Mouse (Mus musculus): ENCODE results near the gene Sgtb. TPM values are rescaled to one million over a fixed set of nuclear protein-coding genes. Genes with fewer than 3 reads are reported as not detected.

The Sgtb gene
- polyA plus RNA-seq, 1 experiment from 2014 or later, result 34.5 TPM

GRCm38 (mm10) chr13:104082504-104082903, 27.0 kb upstream of the Sgtb start:
- Histone ChIP-seq H3K27me3 (replicated peaks) (no peaks in the 10 kb centered on the region), H3K4me1 (no peaks in the 10 kb centered on the region), H3K4me3 (replicated peaks) (no peak overlapping the region), H3K4me2 (no peak overlapping the region), H3K9ac (replicated peaks) (no peak overlapping the region), H3K9me3 (replicated peaks) (no peaks in the 10 kb centered on the region), H3K36me3 (no peaks in the 10 kb centered on the region), H3K27ac (replicated peaks) (no peak overlapping the region)
- WGBS, result 95% methylated on average over 7 of the region's 7 CpGs
- no peak for ATAC-seq (ENCODE audit: low FRiP score)

GRCm38 (mm10) chr13:104084600-104084999, 24.9 kb upstream of the Sgtb start:
- Histone ChIP-seq H3K4me1 (no peaks in the 10 kb centered on the region), H3K4me3 (replicated peaks) (no peak overlapping the region), H3K9me3 (replicated peaks) (no peaks in the 10 kb centered on the region), H3K4me2 (no peak overlapping the region), H3K36me3 (no peaks in the 10 kb centered on the region), H3K27me3 (replicated peaks) (no peaks in the 10 kb centered on the region), H3K9ac (replicated peaks) (no peak overlapping the region), H3K27ac (replicated peaks) (no peak overlapping the region)
- ATAC-seq (ENCODE audit: low FRiP score), result no peak
- 87% methylated on average over 2 of the region's 2 CpGs for WGBS

- Histone ChIP-seq H3K36me3 (no peaks in the 10 kb centered on the region), H3K27ac (replicated peaks) (no peak overlapping the region), H3K4me1 (peaks cover 2% of the 10 kb centered on the region; the same call in 1 of the 2 replicates), H3K4me3 (replicated peaks) (no peak overlapping the region), H3K9me3 (replicated peaks) (no peaks in the 10 kb centered on the region), H3K9ac (replicated peaks) (no peak overlapping the region), H3K27me3 (replicated peaks) (no peaks in the 10 kb centered on the region), H3K4me2 (no peak overlapping the region)
- peak; percentile 72; the same call in 1 of the 2 replicates for ATAC-seq (ENCODE audit: low FRiP score)
- 26% methylated on average over 1 of the region's 1 CpGs for WGBS
Measured at GRCm38 (mm10) chr13:104089387-104089786, 20.2 kb upstream of the Sgtb start.

GRCm38 (mm10) chr13:104091734-104092133, 17.8 kb upstream of the Sgtb start:
- ATAC-seq (ENCODE audit: low FRiP score), result no peak
- H3K4me3 ChIP-seq (replicated peaks), result no peak overlapping the region
- WGBS, result 9% methylated on average over 1 of the region's 1 CpGs

GRCm38 (mm10) chr13:104094531-104095385, 14.8 kb upstream of the Sgtb start:
- no peak overlapping the region for H3K9ac ChIP-seq (replicated peaks)
- 82% methylated on average over 11 of the region's 11 CpGs for WGBS
- peaks cover 2% of the 10 kb centered on the region; the same call in 1 of the 2 replicates for H3K4me1 ChIP-seq
- H3K4me3 ChIP-seq (replicated peaks), result no peak overlapping the region
- H3K9me3 ChIP-seq (replicated peaks), result no peaks in the 10 kb centered on the region
- no peaks in the 10 kb centered on the region for H3K36me3 ChIP-seq
- no peak overlapping the region for H3K4me2 ChIP-seq
- H3K27me3 ChIP-seq (replicated peaks), result no peaks in the 10 kb centered on the region
- no peak; the same call in 1 of the 2 replicates for ATAC-seq (ENCODE audit: low FRiP score)
- no peak overlapping the region for H3K27ac ChIP-seq (replicated peaks)

More at GRCm38 (mm10) chr13:104091734-104092133, 17.8 kb upstream of the Sgtb start:
- no peak overlapping the region for H3K4me2 ChIP-seq
- no peak overlapping the region for H3K27ac ChIP-seq (replicated peaks)
- no peaks in the 10 kb centered on the region for H3K27me3 ChIP-seq (replicated peaks)
- no peak overlapping the region for H3K9ac ChIP-seq (replicated peaks)
- H3K4me1 ChIP-seq, result peaks cover 2% of the 10 kb centered on the region; the same call in 1 of the 2 replicates
- no peaks in the 10 kb centered on the region for H3K9me3 ChIP-seq (replicated peaks)
- H3K36me3 ChIP-seq, result no peaks in the 10 kb centered on the region

GRCm38 (mm10) chr13:104095955-104096354, 13.6 kb upstream of the Sgtb start:
- Histone ChIP-seq H3K36me3 (no peaks in the 10 kb centered on the region), H3K4me3 (replicated peaks) (no peak overlapping the region), H3K27ac (replicated peaks) (no peak overlapping the region), H3K9ac (replicated peaks) (no peak overlapping the region), H3K9me3 (replicated peaks) (no peaks in the 10 kb centered on the region), H3K4me2 (no peak overlapping the region), H3K27me3 (replicated peaks) (no peaks in the 10 kb centered on the region), H3K4me1 (peaks cover 1% of the 10 kb centered on the region; the same call in 1 of the 2 replicates)
- no peak for ATAC-seq (ENCODE audit: low FRiP score)
- WGBS, result 64% methylated on average over 7 of the region's 7 CpGs

GRCm38 (mm10) chr13:104097190-104097589, 12.4 kb upstream of the Sgtb start:
- Histone ChIP-seq H3K4me1 (no peaks in the 10 kb centered on the region), H3K9me3 (replicated peaks) (no peaks in the 10 kb centered on the region), H3K9ac (replicated peaks) (no peak overlapping the region), H3K36me3 (no peaks in the 10 kb centered on the region), H3K4me3 (replicated peaks) (no peak overlapping the region), H3K27me3 (replicated peaks) (no peaks in the 10 kb centered on the region), H3K27ac (replicated peaks) (no peak overlapping the region), H3K4me2 (no peak overlapping the region)
- 97% methylated on average over 7 of the region's 7 CpGs for WGBS
- no peak for ATAC-seq (ENCODE audit: low FRiP score)

- Histone ChIP-seq H3K4me1 (no peaks in the 10 kb centered on the region), H3K9ac (replicated peaks) (no peak overlapping the region), H3K9me3 (replicated peaks) (no peaks in the 10 kb centered on the region), H3K36me3 (peaks cover 6% of the 10 kb centered on the region; the same call in 1 of the 2 replicates), H3K4me3 (replicated peaks) (no peak overlapping the region), H3K27ac (replicated peaks) (no peak overlapping the region), H3K4me2 (no peak overlapping the region), H3K27me3 (replicated peaks) (no peaks in the 10 kb centered on the region)
- 92% methylated on average over 4 of the region's 4 CpGs for WGBS
- no peak for ATAC-seq (ENCODE audit: low FRiP score)
Measured at GRCm38 (mm10) chr13:104100416-104100815, 9.1 kb upstream of the Sgtb start.

GRCm38 (mm10) chr13:104101606-104102235, 7.8 kb upstream of the Sgtb start:
- Histone ChIP-seq H3K4me3 (replicated peaks) (no peak overlapping the region), H3K9me3 (replicated peaks) (no peaks in the 10 kb centered on the region), H3K4me1 (no peaks in the 10 kb centered on the region), H3K9ac (replicated peaks) (no peak overlapping the region), H3K27ac (replicated peaks) (no peak overlapping the region), H3K27me3 (replicated peaks) (no peaks in the 10 kb centered on the region), H3K4me2 (no peak overlapping the region), H3K36me3 (peaks cover 6% of the 10 kb centered on the region; the same call in 1 of the 2 replicates)
- ATAC-seq (ENCODE audit: low FRiP score), result no peak
- 90% methylated on average over 5 of the region's 5 CpGs for WGBS

GRCm38 (mm10) chr13:104108651-104109287, 772 bp upstream of the Sgtb start:
- peaks cover 22% of the 10 kb centered on the region for H3K4me1 ChIP-seq
- peak overlapping the region; percentile 77 for H3K27ac ChIP-seq (replicated peaks)
- H3K4me3 ChIP-seq (replicated peaks), result peak overlapping the region; percentile 67
- H3K4me2 ChIP-seq, result peak overlapping the region; percentile 89
- H3K9me3 ChIP-seq (replicated peaks), result no peaks in the 10 kb centered on the region
- ATAC-seq (ENCODE audit: low FRiP score), result peak; percentile 18; the same call in 1 of the 2 replicates
- 1% methylated on average over 24 of the region's 24 CpGs for WGBS
- no peaks in the 10 kb centered on the region for H3K27me3 ChIP-seq (replicated peaks)
- H3K9ac ChIP-seq (replicated peaks), result peak overlapping the region; percentile 70
- peaks cover 6% of the 10 kb centered on the region; the same call in 1 of the 2 replicates for H3K36me3 ChIP-seq

- Histone ChIP-seq H3K27ac (replicated peaks) (peak overlapping the region; percentile 88), H3K9me3 (replicated peaks) (no peaks in the 10 kb centered on the region), H3K27me3 (replicated peaks) (no peaks in the 10 kb centered on the region), H3K4me1 (peaks cover 22% of the 10 kb centered on the region), H3K4me3 (replicated peaks) (peak overlapping the region; percentile 67), H3K4me2 (peak overlapping the region; percentile 89), H3K36me3 (peaks cover 10% of the 10 kb centered on the region), H3K9ac (replicated peaks) (peak overlapping the region; percentile 85)
- peak; percentile 82 for ATAC-seq (ENCODE audit: low FRiP score)
- WGBS, result under 1% methylated on average over 38 of the region's 38 CpGs
Measured at GRCm38 (mm10) chr13:104109816-104110521, 428 bp downstream of the Sgtb start.

Data from neural tube, embryonic 15.5 days (tissue).